ENCODE assay signal across 8 mouse cellular contexts in genomic region chr5:31527117-31527680, GRCm38 (mm10). TPM values are rescaled to one million over a fixed set of nuclear protein-coding genes. Genes with fewer than 3 reads are reported as not detected.
DNase-seq lines count a peak whose midpoint lies in the region; ATAC-seq and TF ChIP-seq lines count a peak whose summit lies in the region.

No protein-coding gene starts in this region.

- H3K4me1 ChIP-seq in kidney, embryonic 15.5 days, result peaks cover 21% of the 10 kb centered on the region
- H3K4me1 ChIP-seq in heart, embryonic 15.5 days (replicated peaks), result peaks cover 17% of the 10 kb centered on the region
- peaks cover 13% of the 10 kb centered on the region for H3K4me1 ChIP-seq in liver, embryonic 16.5 days (ENCODE audit: control insufficient read depth, low read depth, low read length)

- no peaks in the 10 kb centered on the region for H3K27me3 ChIP-seq in kidney, embryonic 15.5 days
- no peaks in the 10 kb centered on the region for H3K27me3 ChIP-seq in Patski
- no peaks in the 10 kb centered on the region for H3K27me3 ChIP-seq in heart, embryonic 15.5 days
- no peaks in the 10 kb centered on the region for H3K27me3 ChIP-seq in liver, embryonic 16.5 days (ENCODE audit: control insufficient read depth, insufficient read depth, low read depth, low read length)

- WGBS in kidney, embryonic 15.5 days, result 3% methylated on average over 40 of the region's 40 CpGs
- WGBS in heart, embryonic 15.5 days, result 2% methylated on average over 40 of the region's 40 CpGs
- 2% methylated on average over 40 of the region's 40 CpGs for WGBS in liver, embryonic 16.5 days (ENCODE audit: insufficient replicate concordance)

- H3K9me3 ChIP-seq in kidney, embryonic 15.5 days (replicated peaks), result no peaks in the 10 kb centered on the region
- no peaks in the 10 kb centered on the region for H3K9me3 ChIP-seq in heart, embryonic 15.5 days (replicated peaks)
- H3K9me3 ChIP-seq in liver, embryonic 16.5 days (replicated peaks; ENCODE audit: control insufficient read depth, low read length), result no peaks in the 10 kb centered on the region

- ATAC-seq in kidney, embryonic 15.5 days (replicated peaks; ENCODE audit: low FRiP score), result 0 out of 2 replicates have a peak, but pooled peaks have one; percentile 33
- ATAC-seq in Patski, result peak; percentile 20
- ATAC-seq in heart, embryonic 15.5 days (replicated peaks; ENCODE audit: insufficient number of reproducible peaks, insufficient read depth, low FRiP score, low read depth), result no peak
- ATAC-seq in liver, embryonic 16.5 days (ENCODE audit: low read depth), result peak; percentile 51

- H3K9ac ChIP-seq in kidney, embryonic 15.5 days, result peak overlapping the region; percentile 86
- peak overlapping the region; percentile 80 for H3K9ac ChIP-seq in heart, embryonic 15.5 days
- peak overlapping the region; percentile 86 for H3K9ac ChIP-seq in liver, embryonic 16.5 days (ENCODE audit: low read depth, low read length)

- H3K4me3 ChIP-seq in kidney, embryonic 15.5 days (replicated peaks), result peak overlapping the region; percentile 84
- H3K4me3 ChIP-seq in heart, embryonic 15.5 days, result peak overlapping the region; percentile 98
- peak overlapping the region; percentile 91 for H3K4me3 ChIP-seq in liver, embryonic 16.5 days (ENCODE audit: low read depth, low read length)

- DNase-seq in kidney, adult 8-10 months, result no peak
- DNase-seq in Patski (ENCODE audit: low read depth, low spot score), result no peak
- DNase-seq in right cerebral cortex, postnatal 14 days, result no peak
- no peak for DNase-seq in c-Kit-positive CD71-positive TER-119-positive erythroid progenitor cells, embryonic 14.5 days (ENCODE audit: low spot score)
- no peak for DNase-seq in adrenal gland, postnatal 4 days (ENCODE audit: low spot score in 2 of 2)

- peaks cover 49% of the 10 kb centered on the region for H3K36me3 ChIP-seq in kidney, embryonic 15.5 days
- peaks cover 36% of the 10 kb centered on the region for H3K36me3 ChIP-seq in heart, embryonic 15.5 days
- peaks cover 14% of the 10 kb centered on the region for H3K36me3 ChIP-seq in liver, embryonic 16.5 days (ENCODE audit: control insufficient read depth, insufficient read depth)

- CTCF ChIA-PET in Patski (lab: Charles Lee), result interaction anchor here (1.1 kb wide), 1 partner anchor 15 kb away, joined by 3 read pairs; no protein-coding TSS in a partner anchor

- in situ Hi-C loops in Patski (cut with MboI; ENCODE audit: low pct_unique_long_range_greater_than_20kb), result no loop called here

- POLR2A ChIA-PET in Patski (lab: Charles Lee), result interaction anchor here (1.7 kb wide), 1 partner anchor 16 kb away, joined by 4 read pairs; no protein-coding TSS in a partner anchor

- H3K4me2 ChIP-seq in kidney, embryonic 15.5 days, result peak overlapping the region; percentile 94
- peak overlapping the region; percentile 93 for H3K4me2 ChIP-seq in heart, embryonic 15.5 days
- H3K4me2 ChIP-seq in liver, embryonic 16.5 days (ENCODE audit: low read depth, low read length), result peak overlapping the region; percentile 90

- peak overlapping the region; percentile 93 for H3K27ac ChIP-seq in kidney, embryonic 15.5 days
- H3K27ac ChIP-seq in heart, embryonic 15.5 days, result peak overlapping the region; percentile 83
- peak overlapping the region; percentile 31; the same call in 1 of the 2 replicates for H3K27ac ChIP-seq in liver, embryonic 16.5 days (ENCODE audit: low read length)

- no peak for TF ChIP-seq CTCF in Patski (IDR thresholded peaks at IDR 0.05)

RNA-seq across cellular contexts. Expression of gene Slc4a1ap, which starts 0.4 kb away (rescaled TPM):
- polyA plus RNA-seq in kidney, embryonic 15.5 days (2015; fragmentation: Nextera tagmentation; extraction: Ambion mirVana), result 36.7 and 38.9 TPM in 2 replicates
- 45.8 TPM for polyA plus RNA-seq in Patski (2021)
- polyA plus RNA-seq in heart, embryonic 15.5 days (2015; fragmentation: Nextera tagmentation; extraction: Ambion mirVana), result 20.0 and 23.0 TPM in 2 replicates
- polyA plus RNA-seq in liver, embryonic 16.5 days (2015; fragmentation: Nextera tagmentation; extraction: Ambion mirVana), result 10.6 and 11.0 TPM in 2 replicates
- 10 to 100 TPM; 34.7 to 39.1 TPM for total RNA-seq in adrenal gland, postnatal 4 days (2021)

RNA-seq across cellular contexts. Expression of gene Supt7l, which starts 0.4 kb away (rescaled TPM):
- polyA plus RNA-seq in kidney, embryonic 15.5 days (2015; fragmentation: Nextera tagmentation; extraction: Ambion mirVana), result 24.7 and 28.9 TPM in 2 replicates
- 25.7 TPM for polyA plus RNA-seq in Patski (2021)
- polyA plus RNA-seq in heart, embryonic 15.5 days (2015; fragmentation: Nextera tagmentation; extraction: Ambion mirVana), result 15.6 and 19.2 TPM in 2 replicates
- 7.5 and 8.4 TPM in 2 replicates for polyA plus RNA-seq in liver, embryonic 16.5 days (2015; fragmentation: Nextera tagmentation; extraction: Ambion mirVana)
- total RNA-seq in adrenal gland, postnatal 4 days (2021), result 10 to 100 TPM; 26.6 to 27.6 TPM

RNA-seq across cellular contexts. Expression of gene Gpn1, which starts 32.7 kb away (rescaled TPM):
- 70.5 and 72.3 TPM in 2 replicates for polyA plus RNA-seq in kidney, embryonic 15.5 days (2015; fragmentation: Nextera tagmentation; extraction: Ambion mirVana)
- 37.4 TPM for polyA plus RNA-seq in Patski (2021)
- 36.1 and 41.8 TPM in 2 replicates for polyA plus RNA-seq in heart, embryonic 15.5 days (2015; fragmentation: Nextera tagmentation; extraction: Ambion mirVana)
- 14.4 and 14.6 TPM in 2 replicates for polyA plus RNA-seq in liver, embryonic 16.5 days (2015; fragmentation: Nextera tagmentation; extraction: Ambion mirVana)
- total RNA-seq in adrenal gland, postnatal 4 days (2021), result 10 to 100 TPM; 28.0 to 28.7 TPM

RNA-seq across cellular contexts. Expression of gene 4930548H24Rik, which starts 41.7 kb away (rescaled TPM):
- polyA plus RNA-seq in kidney, embryonic 15.5 days (2015; fragmentation: Nextera tagmentation; extraction: Ambion mirVana), result not detected in 2 replicates
- not detected for polyA plus RNA-seq in Patski (2021)
- polyA plus RNA-seq in heart, embryonic 15.5 days (2015; fragmentation: Nextera tagmentation; extraction: Ambion mirVana), result not detected in 2 replicates
- not detected in 2 replicates for polyA plus RNA-seq in liver, embryonic 16.5 days (2015; fragmentation: Nextera tagmentation; extraction: Ambion mirVana)
- under 1 TPM; 0.50 to 0.62 TPM for total RNA-seq in adrenal gland, postnatal 4 days (2021)

Comparison
In these comparisons a context has a peak if more than half of its experiments do, and no peak if none do; other contexts are left out.
1. H3K27ac ChIP-seq: peak in every context shown above with its lines; median percentile 93 in kidney, embryonic 15.5 days; 83 in heart, embryonic 15.5 days; 31 in liver, embryonic 16.5 days.